Mouse (Mus musculus) lung, adult 18-20 months (tissue): ENCODE data around the gene Rgs3.

Source experiments
- DNase-seq, 2 experiments: peaks; one replicate each; pipeline ENCODE4 v3.0.0; 2022; ENCODE audit warnings: mixed read lengths in 2 of 2

Rgs3 gene

GRCm38 (mm10) chr4:62660554-62660864, 100.9 kb downstream of the Rgs3 start:
- DNase-seq = peak in 1 of 2 experiments; percentile 46

- peak; percentile 52 to 70 for DNase-seq
Observed at GRCm38 (mm10) chr4:62661311-62661849, 101.7 kb downstream of the Rgs3 start.

DNA sequence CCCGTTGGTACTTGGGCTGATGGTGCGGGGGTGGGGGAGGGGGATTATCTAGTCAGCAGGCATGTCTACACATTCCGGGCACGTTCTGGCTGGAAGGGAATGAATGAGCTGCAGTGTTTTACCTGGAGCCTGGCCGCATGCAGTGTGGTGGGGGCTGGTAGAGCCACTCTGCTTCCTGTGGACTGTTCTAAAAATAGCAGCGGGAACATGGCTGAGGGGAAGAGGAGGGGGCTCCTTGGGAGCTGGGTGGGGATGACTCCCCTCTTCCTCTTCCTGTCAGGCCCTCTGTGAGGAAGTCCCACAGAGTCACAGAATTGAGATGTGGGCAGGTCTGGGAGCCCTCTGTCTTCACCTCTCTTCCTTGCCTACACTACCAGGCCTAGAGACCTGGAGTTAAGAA, 103.7 kb downstream of the Rgs3 start:
- DNase-seq = peak in 1 of 2 experiments; percentile 46

DNA sequence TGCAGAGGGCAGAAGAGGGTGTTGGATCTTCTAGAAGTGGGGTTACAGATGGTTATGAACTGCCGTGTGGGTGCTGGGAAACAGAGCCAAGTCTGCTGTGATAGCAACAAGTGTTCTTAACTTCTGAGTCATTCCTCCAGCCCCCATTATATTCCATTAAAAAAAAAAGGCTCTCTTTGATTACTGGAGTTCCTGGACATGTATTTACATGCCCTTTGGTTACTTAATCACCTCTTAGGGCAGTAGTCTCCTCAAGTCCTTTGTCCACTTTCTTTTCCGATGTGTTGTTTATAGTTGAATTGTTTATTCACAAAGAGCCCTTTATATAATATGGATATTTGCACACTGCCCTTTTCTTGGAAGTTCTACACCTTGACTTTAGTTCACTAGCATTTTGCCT, 106.2 kb downstream of the Rgs3 start:
- peak in 1 of 2 experiments; percentile 42 for DNase-seq

- no peak for DNase-seq
Observed at GRCm38 (mm10) chr4:62668666-62669065, 109.0 kb downstream of the Rgs3 start.

DNA sequence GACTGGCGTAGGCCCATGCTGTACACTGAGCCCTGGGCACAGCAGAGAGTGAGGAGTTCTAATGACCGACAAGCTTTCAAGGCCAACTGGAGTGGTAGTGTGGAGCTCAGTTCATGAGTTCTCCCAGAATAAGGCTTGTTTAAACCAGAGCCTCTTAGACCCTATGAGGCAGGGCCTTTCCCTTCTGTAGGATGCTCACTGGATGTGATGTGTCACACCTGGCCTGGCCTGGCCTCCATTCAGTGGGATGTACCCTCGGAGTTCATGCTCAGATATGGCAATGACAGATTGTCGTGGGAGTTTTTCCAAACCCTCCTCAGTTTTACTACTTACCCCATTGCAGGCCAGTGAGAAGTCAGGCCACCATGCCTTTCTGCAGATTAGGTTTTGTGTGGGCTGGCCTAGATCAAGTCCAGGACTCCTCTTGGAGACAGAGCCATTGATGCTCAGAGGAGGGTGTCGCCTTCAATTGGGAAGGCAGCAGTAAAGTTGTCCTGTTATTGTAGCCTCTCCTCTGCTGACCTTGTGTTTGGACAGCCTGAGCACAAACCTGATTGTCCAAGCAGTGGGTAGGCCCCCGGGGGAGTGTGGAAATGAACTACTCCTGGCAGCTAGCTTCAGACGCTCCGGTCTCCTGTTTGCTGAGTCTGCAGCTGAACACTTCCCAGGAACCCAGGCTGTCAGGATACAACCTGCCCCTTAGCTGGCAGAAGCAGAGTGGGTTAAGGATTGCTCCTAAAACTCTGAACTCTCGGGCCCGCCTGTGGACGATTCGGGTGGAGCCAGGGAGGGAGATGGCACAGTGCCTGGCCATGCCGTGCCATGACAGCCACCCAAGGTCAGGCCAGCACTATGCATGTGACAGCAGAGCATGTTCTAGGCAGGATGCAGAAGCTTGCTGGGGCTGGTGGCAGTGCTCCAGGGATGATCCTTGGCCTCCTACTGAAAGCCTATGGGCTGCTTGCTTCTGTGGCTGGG, 109.7 kb downstream of the Rgs3 start:
- peak; percentile 42 to 54 for DNase-seq

GRCm38 (mm10) chr4:62673531-62674030, 113.9 kb downstream of the Rgs3 start:
- DNase-seq = no peak

DNA sequence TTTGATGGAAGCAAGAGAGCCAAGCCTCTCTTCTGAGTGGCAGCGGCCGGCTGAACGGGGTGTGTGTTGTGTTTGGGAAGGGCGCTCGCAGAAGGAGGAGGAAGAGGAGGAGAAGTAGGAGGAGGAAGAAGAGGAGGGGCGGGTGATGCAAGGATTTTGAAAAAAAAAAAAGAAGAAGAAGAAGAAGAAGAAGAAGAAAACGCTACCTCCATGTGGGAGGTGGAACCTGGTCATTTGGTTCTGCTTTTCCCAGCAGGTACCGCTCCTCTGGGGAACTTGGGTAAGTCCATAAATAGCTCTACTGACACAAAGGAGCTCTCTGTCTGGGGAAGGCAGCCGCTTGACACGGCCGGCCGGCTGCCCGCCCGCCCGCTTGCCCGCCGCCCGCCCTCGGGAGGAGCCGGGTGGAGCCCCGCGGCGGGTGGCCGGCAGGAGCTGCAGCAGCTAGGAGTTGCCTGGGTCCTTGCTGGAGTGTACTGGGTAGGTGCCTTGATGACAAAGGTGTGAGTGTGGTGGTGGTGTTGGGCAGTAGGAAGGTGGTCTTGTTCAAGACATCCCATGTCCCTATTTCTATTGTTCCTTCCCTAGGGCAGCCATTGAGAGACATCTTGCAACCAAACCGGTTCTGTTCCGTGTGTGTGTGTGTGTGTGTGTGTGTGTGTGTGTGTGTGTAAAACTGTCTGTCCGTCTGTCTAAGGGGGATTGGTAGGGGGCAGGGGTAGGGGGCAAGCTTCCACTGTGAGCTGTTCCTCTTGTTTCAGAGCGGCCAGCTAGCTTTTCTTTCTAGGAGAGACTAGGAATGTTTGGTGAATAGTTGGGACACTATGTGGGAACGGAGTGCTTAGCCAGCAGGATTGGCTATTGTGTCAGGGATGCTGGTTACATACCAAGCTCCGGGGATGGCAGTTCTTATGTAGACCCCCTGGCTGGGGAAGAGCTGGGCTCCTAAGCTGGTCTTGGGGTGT, 114.7 kb downstream of the Rgs3 start:
- no peak for DNase-seq

- no peak for DNase-seq
Observed at GRCm38 (mm10) chr4:62675394-62675793, 115.7 kb downstream of the Rgs3 start.

DNA sequence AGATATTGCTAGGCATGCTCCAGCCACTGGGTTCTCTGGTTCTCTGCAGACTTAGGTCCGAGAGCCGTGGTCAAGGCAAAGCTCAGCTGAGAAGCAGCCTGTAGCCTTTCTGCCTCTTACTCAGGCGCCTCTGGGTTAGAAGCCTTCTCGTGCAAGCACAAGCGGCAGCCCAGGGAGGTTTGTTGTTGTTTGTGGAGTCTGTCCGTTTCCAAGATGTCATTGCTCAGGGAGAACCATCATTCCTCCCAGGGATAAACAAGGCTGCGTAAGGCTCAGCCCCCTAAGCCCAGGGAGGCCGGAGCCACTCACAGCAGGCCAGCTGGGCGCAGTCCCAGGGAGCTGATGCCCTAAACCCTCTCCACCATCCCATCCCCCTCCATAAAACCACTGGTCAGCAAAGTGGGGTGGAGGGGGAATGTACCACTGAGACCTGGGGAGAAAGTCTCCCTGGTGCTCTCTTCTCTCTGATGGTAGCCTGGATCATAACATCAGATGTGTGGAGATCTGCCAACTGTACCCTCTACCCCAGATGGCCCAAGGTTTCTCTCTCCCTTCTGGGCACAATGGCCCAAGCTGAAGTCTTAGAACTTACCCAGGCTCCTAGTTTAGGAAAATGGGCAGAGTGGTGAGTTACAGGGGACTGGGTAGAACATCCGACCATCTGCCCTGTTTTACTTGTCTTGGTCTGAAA, 117.5 kb downstream of the Rgs3 start:
- no peak for DNase-seq

DNA sequence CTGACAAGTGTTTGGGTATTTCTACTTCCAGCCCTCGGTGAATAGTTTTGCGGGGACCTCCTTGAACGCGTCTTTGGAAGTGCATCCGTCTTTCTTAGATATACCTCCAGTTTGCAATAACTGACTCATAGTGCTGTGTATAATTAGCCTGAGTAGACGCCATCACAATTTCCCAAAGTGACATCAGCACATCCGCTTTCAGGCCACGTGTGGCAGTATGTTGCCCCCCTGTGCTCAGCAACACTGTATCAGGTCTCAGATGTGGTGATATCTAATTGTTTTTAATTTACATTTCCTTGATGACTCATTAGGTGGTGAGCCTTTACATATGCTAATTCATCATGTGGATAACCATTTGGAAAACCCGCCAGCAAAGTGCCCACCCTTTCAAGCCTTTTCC, 119.5 kb downstream of the Rgs3 start:
- DNase-seq = no peak

DNA sequence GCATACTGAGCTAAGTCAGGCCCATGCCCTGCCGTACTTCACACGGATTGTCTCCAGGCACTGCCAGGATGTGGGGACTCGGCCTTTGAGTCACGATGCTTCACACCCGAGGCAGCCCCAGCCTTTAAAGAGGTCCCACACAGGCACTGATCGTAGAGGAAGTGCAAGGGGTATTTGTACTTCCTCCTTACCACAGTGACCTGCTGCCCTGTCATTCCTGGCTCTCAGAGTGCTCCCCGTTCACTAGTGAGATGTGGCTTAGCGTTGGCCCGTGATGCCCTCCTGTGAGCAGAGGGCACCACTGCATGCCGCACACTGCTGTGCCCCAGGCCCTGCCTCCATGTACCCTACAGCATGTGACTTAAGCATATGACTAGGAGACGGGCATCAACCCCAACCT, 121.8 kb downstream of the Rgs3 start:
- no peak for DNase-seq

- no peak for DNase-seq
Observed at GRCm38 (mm10) chr4:62682371-62682770, 122.7 kb downstream of the Rgs3 start.

DNA sequence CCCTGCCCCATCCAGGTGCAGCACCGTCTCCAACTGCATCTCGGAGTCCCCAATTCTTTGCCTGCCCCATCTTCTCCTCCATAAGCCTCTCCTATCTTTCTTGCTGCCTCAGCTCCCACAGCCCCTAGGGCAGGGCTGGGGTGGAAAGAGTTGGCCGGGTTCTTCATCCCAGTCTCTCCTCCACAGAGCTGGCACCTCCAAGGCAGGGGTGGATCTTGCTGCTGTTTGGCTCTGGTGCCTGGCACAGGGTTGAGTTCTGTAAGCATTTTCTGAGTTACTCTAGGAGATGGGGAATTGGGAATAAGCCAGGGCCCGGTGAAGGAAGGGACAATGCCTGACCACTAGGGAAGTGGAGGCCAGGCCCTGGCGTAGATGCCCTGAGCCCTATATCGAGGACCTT, 123.5 kb downstream of the Rgs3 start:
- DNase-seq = no peak

DNA sequence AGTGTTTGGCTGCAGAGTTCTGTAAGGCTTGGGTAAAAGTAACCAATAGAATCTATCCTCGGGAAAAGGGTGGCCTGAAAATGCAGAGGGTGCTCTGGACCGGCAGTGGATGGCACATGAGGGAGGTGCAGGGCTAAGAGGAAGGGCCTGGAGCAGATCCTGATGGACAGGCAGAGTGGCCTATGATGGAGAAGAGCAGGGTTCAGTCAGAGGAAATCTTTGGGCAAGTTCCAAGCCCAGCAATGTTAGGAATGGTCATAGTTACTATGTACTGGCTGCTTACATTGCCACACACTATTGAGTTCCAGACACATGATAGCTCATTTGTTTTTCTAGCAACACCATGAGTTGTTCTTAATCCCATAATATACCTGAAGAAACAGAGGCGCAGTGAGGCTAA, 124.7 kb downstream of the Rgs3 start:
- peak; percentile 75 to 85 for DNase-seq

DNA sequence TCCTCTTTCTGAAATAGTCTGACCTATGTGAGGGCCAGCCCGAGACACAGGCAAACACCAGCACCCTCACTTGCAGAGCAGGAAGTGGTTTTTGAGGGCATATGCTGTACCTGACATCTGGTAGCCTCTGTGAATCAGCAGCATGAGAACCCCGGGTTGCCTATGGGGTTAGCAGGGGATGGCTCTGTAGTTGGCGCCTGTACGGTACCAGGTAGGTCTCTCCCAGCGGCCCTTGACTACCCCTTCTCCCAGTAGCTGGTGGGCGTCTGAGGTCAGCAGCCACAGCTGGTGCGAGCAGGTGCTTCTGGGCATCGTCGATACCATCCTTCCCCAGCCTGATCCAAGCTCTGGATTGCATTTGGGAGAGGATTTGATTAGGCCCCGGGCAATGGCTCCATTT, 125.6 kb downstream of the Rgs3 start:
- DNase-seq = no peak

- peak; percentile 62 to 81 for DNase-seq
Observed at GRCm38 (mm10) chr4:62686769-62687168, 127.1 kb downstream of the Rgs3 start.

DNA sequence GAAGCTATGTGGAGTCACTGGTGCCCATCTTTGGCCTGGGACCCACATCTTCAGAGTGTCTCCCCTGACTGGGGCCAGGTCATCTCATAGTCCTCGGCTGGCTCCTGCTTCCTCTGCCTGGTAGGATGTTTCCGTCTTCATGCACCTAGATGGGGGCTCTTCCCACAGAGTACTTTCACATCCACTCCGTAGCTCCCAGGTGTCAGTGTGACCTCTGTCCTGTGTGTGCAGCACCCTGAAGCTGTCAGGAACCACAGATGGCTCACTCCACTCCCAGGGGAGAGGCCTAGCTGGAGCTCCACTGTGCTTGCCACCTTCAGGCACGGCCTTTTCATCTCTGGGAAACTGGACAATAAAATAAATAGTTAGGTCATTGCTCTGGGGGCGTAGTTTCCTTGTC, 128.5 kb downstream of the Rgs3 start:
- no peak for DNase-seq

DNA sequence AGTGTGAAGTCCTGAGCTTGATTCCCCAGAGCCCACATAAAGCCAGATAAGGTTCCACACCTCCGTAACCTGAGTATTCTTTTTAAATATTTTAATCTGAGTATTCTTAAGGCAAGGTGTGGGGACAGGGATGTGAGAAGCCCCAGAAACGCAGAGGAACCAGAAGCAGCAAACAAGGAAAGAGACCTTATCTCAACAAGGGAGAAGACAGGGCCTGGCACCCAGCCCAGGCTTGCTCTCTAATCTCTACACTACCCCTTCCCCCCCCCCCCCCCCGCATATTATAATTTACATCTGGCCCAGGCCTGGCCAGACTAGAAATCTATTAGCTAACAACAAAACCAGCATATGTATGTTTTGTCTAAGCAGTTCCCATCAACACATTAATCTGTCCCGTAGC, 131.3 kb downstream of the Rgs3 start:
- no peak for DNase-seq

- no peak for DNase-seq
Observed at GRCm38 (mm10) chr4:62691625-62692024, 132.0 kb downstream of the Rgs3 start.

- DNase-seq = peak in 1 of 2 experiments; percentile 60
Observed at GRCm38 (mm10) chr4:62693839-62694238, 134.2 kb downstream of the Rgs3 start.

DNA sequence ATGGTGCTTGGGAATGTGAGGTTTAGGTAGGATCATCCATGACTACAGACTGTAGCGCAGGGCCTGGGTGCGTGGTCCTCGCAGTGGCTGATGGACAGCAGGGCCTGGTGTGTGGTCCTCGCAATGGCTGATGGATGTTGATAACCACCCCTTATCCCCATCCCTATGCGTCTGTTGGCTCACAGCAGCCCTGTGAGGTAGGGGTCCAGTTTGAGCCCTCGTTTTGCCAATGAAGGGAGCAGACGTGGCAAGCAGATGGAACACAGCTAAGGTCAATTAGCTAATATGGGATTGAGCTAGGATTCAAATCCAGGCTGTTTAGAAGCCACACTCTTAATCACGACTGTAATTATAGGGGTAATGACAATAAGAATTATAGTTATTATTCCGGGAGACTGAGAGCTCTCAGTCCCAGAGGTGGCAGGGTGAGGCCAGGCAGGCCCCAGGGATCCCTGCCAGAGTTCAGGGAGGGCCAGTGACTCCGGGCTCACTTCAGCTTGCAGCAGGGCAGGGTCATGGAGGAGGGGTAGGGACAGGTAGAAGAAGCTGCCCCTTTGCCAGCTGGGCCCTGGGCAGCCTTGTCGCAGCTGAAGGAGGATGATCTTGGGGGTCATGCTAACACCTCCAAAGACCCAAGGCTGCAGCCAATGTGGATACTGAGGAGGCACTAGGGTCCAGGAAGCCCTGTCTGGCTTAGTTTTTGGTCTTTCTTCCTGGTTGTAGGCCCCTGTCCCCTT, 135.2 kb downstream of the Rgs3 start:
- DNase-seq = peak in 1 of 2 experiments; percentile 21
